Mouse (Mus musculus) thymus, postnatal 10 days (tissue): ENCODE measurements at regions not wholly inside any gene's neighbourhood (a gene's known extent, or its start where the extent isn't known, plus 50 kb on each side); places are given as distances from the start of the nearest gene placed in this dataset.

Experiments
- DNase-seq, 2 experiments: peaks; one replicate each; pipeline ENCODE4 v3.0.0; 2021; ENCODE audit warnings: low spot score in 2 of 2

- no peak for DNase-seq
Observed at GRCm38 (mm10) chr1:142605224-142605623, 1035.2 kb upstream of the B3galt2 start.

DNA sequence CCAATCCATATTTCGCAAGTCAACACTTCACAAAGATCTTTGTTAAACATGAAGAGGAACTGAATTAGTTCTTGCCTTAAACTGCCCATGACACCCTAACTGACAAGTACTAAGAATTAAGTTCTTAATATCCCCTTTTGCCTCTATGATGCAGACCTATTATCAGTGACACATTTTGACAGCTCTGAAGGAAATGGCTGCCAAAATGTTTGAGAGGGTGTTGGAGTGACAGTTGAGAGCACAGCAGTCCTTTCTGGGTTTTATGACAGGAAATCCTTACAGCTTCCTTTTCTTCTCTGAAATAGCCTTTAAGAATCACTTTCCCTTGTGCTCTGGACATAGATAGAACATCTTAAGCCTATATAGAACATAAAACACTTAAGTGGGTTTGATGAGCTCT, 1034.4 kb upstream of the B3galt2 start:
- no peak for DNase-seq

GRCm38 (mm10) chr1:142621464-142621863, 1019.0 kb upstream of the B3galt2 start:
- DNase-seq = no peak

DNA sequence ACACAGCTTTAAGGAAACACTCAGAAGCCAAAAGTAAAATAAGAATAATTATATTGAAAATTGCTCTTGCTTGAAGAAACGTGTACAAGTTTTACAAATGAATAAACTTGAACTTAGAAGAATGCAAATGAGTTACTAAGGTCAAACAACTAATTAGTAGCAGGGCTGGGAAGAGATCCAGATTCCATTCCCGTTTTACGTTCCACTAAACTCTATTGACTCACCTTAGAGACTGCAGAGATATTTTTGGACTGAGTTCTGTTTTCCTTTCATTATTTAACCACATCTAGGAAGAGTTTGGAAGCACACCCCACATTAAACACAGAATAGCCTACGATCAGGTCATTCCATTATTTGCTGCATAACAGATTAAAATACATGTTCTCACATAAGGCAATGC, 1016.2 kb upstream of the B3galt2 start:
- DNase-seq = no peak

GRCm38 (mm10) chr1:142655289-142655688, 985.2 kb upstream of the B3galt2 start:
- DNase-seq = no peak

DNA sequence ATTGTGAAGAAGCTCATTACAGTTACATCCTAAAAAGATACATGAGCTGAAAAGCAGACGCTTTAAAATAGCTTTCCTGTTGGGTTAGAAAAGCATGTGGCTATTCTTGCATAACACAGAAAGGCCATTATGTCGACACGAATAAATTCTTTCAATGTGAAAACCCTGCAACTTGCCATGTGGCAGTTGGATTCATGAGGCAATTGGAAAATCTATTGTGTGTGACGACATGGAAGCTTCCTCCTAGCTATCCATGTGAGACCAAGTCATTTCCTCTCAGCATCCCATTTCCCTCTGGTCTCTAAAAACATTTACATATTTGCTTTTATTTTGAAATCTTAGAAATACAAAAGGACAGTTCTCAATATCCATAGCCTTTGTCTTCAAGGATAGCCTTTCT, 975.2 kb upstream of the B3galt2 start:
- DNase-seq = no peak

DNA sequence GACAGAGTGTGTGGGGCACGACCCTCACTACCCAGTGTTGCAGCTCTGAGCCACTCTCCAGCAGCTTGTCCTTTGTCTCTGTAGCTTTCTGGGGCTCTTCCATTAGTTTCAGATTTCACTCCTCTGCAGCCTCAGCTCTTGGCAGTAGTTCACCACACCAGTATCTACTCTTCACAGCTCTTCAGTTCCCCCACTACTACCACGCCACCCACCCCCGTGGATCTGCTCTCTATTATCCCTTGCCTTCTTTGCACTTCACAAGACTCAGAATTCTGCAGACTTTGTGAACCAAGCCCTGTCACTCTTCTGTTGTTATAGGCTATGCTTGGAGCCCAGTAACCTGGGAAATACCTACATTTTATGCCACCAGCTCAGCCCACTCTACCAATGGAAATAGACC, 960.5 kb upstream of the B3galt2 start:
- DNase-seq = no peak

DNA sequence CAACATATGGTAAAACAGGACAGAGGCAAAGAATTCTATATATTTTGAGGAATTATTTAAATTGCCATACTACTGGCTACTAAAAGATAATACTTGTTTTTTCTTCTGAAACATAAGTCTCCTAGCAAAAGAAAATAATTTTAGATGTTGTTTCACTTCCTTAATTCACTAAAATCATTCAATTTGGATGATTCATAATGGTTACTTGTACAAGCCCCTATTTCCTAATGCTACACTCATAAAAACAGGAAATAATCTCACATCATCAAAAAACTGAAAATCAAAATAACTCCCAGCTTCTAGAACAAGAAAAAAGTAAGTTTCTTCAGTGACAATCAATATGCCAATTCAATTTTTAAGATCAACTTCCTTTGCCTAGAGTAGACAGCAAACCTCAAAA, 951.6 kb upstream of the B3galt2 start:
- DNase-seq = no peak

- DNase-seq = no peak
Observed at GRCm38 (mm10) chr1:142695179-142695578, 945.3 kb upstream of the B3galt2 start.

DNA sequence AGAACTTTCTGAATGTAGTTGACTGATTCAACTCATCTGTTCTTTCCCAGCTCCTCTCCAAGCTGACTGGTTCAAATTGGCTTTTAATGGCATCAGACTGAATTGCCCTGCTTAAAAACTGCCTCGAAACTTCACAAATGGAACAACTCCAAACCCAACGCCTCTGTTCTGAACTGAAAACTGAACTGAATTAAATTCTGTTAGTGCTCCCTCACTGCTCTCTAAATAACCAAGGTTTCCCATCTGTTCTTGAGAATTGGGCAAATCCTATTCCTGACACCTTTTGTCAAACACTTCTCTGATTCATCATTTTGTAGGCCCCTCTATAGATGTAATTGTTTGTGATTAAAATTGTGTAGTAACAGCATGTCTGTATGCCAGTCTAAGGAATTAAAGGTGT, 932.2 kb upstream of the B3galt2 start:
- no peak for DNase-seq

- no peak for DNase-seq
Observed at GRCm38 (mm10) chr1:142730259-142730658, 910.2 kb upstream of the B3galt2 start.

DNA sequence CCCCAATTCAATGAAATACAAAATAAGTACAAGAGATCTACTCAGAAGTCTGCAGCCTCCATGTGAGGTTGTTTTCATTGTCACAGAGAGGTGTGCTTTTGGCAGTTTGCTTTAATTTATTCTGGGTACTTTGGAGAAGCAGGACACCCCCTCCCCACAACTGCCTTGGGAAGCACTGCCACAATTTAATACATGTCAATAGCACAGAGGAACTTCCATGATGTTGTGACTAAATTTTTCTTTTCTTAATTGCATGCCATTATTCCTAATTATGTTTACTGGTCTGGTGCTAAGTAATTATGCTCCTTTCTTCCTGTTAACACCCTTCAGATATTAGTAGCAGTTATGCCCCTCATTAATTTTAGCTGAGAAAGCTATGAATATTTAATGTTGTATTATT, 906.4 kb upstream of the B3galt2 start:
- no peak for DNase-seq

DNA sequence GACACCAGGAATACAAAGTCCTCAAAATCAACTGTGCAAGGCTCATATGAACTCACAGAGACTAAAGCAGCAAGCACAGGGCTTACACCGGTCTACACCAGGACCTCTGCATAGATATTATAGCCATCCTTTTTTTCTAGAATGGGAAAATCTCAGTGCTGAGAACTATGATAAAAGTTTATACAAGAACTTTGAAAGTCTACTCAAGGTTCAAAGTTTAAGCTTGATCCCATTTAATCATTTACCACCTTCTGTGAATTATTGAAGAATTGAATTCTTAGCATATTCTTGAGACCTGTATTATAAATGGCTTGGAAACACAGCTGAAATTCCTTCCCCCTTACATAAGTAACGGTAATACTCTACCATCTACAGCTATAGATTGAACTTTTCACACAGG, 902.1 kb upstream of the B3galt2 start:
- no peak for DNase-seq

DNA sequence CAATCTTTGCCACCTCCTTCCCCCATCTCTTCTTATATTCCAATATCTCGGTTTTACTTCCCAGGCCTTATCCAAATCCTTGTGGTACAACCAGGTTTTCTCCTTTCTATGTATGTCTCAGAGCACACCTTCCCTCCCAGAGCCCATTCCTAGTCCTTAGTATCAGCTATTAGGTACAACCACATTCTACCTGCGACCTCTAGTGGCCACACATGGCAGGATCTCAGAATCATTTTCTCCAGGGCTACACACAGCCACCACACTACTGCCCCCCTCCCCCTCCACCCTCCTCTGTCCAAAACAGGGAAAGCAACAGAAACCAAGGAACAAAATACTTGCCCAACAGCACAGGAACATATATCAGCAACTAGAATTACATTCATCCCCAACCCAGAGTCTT, 898.2 kb upstream of the B3galt2 start:
- DNase-seq = peak in 1 of 2 experiments; percentile 3

DNA sequence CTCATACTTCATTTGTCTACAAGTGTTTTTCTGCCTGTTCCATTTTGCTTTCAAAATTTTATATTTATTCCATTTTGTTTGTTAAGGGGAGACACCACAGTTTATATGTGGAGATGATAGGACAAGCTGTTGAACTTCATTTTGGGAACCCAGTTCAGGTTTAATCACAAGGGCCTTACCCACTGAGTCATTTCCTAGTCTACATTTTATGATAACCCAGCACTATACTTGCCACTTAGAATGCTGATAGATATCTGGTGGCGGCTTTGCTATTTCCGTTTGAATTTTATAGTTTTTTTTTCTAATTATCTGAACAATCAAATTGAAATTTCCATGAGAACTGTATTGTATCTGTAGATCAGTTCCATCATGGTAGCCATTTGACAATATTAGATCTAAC, 869.5 kb upstream of the B3galt2 start:
- no peak for DNase-seq
